Mouse (Mus musculus): ENCODE measurements around the gene Cfap43. TPM values are rescaled to one million over a fixed set of nuclear protein-coding genes. Genes with fewer than 3 reads are reported as not detected.
A peak's percentile ranks its signal among the peaks of the same experiment; 100 is the strongest.

The Cfap43 gene
- polyA plus RNA-seq, 1 experiment from 2014 or later = 0.16 TPM

- Histone ChIP-seq H3K27me3 (replicated peaks; ENCODE audit: control insufficient read depth, insufficient read depth, low read length) (no peaks in the 10 kb centered on the region), H3K4me2 (replicated peaks; ENCODE audit: low read depth) (no peak overlapping the region), H3K36me3 (ENCODE audit: control insufficient read depth, insufficient read depth) (no peaks in the 10 kb centered on the region), H3K9me3 (ENCODE audit: control insufficient read depth) (no peaks in the 10 kb centered on the region), H3K4me3 (ENCODE audit: low read depth, low read length) (no peak overlapping the region), H3K9ac (ENCODE audit: low read depth, low read length) (no peak overlapping the region), H3K4me1 (replicated peaks; ENCODE audit: control insufficient read depth, insufficient read depth, low read length) (no peaks in the 10 kb centered on the region), H3K27ac (ENCODE audit: low read depth, low read length) (no peak overlapping the region)
- ATAC-seq = no peak
- no peak for TF ChIP-seq CTCF (IDR thresholded peaks at IDR 0.05; ENCODE audit: low read depth)
- WGBS = 84% methylated on average over 11 of the region's 11 CpGs
These were observed 128.6 kb downstream of the Cfap43 start for GRCm38 (mm10) chr19:47790316-47791020.

- H3K4me2 ChIP-seq (replicated peaks; ENCODE audit: low read depth) = no peak overlapping the region
- H3K27me3 ChIP-seq (replicated peaks; ENCODE audit: control insufficient read depth, insufficient read depth, low read length) = no peaks in the 10 kb centered on the region
- H3K36me3 ChIP-seq (ENCODE audit: control insufficient read depth, insufficient read depth) = no peaks in the 10 kb centered on the region
- ATAC-seq = no peak
- 85% methylated on average over 6 of the region's 6 CpGs for WGBS
- no peak overlapping the region for H3K9ac ChIP-seq (ENCODE audit: low read depth, low read length)
- H3K4me1 ChIP-seq (replicated peaks; ENCODE audit: control insufficient read depth, insufficient read depth, low read length) = no peaks in the 10 kb centered on the region
- H3K4me3 ChIP-seq (ENCODE audit: low read depth, low read length) = no peak overlapping the region
- no peak overlapping the region for H3K27ac ChIP-seq (ENCODE audit: low read depth, low read length)
- H3K9me3 ChIP-seq (ENCODE audit: control insufficient read depth) = no peaks in the 10 kb centered on the region
- TF ChIP-seq CTCF (IDR thresholded peaks at IDR 0.05; ENCODE audit: low read depth) = no peak
These were observed 135.2 kb downstream of the Cfap43 start for GRCm38 (mm10) chr19:47783898-47784297.

GRCm38 (mm10) chr19:47780972-47781371 lies 138.1 kb downstream of the Cfap43 start:
- Histone ChIP-seq H3K27ac (ENCODE audit: low read depth, low read length) (no peak overlapping the region), H3K27me3 (replicated peaks; ENCODE audit: control insufficient read depth, insufficient read depth, low read length) (no peaks in the 10 kb centered on the region), H3K9ac (ENCODE audit: low read depth, low read length) (no peak overlapping the region), H3K4me3 (ENCODE audit: low read depth, low read length) (no peak overlapping the region), H3K4me2 (replicated peaks; ENCODE audit: low read depth) (no peak overlapping the region), H3K4me1 (replicated peaks; ENCODE audit: control insufficient read depth, insufficient read depth, low read length) (no peaks in the 10 kb centered on the region), H3K9me3 (ENCODE audit: control insufficient read depth) (no peaks in the 10 kb centered on the region), H3K36me3 (ENCODE audit: control insufficient read depth, insufficient read depth) (no peaks in the 10 kb centered on the region)
- 77% methylated on average over 11 of the region's 11 CpGs for WGBS
- ATAC-seq = no peak
- no peak for TF ChIP-seq CTCF (IDR thresholded peaks at IDR 0.05; ENCODE audit: low read depth)

- no peak overlapping the region for H3K4me3 ChIP-seq (ENCODE audit: low read depth, low read length)
- ATAC-seq = no peak
These were observed 138.9 kb downstream of the Cfap43 start for GRCm38 (mm10) chr19:47780145-47780544.

GRCm38 (mm10) chr19:47777847-47778246 lies 141.2 kb downstream of the Cfap43 start:
- no peak for TF ChIP-seq CTCF (IDR thresholded peaks at IDR 0.05; ENCODE audit: low read depth)
- Histone ChIP-seq H3K9ac (ENCODE audit: low read depth, low read length) (no peak overlapping the region), H3K27ac (ENCODE audit: low read depth, low read length) (no peak overlapping the region), H3K4me1 (replicated peaks; ENCODE audit: control insufficient read depth, insufficient read depth, low read length) (no peaks in the 10 kb centered on the region), H3K4me2 (replicated peaks; ENCODE audit: low read depth) (no peak overlapping the region), H3K27me3 (replicated peaks; ENCODE audit: control insufficient read depth, insufficient read depth, low read length) (no peaks in the 10 kb centered on the region), H3K9me3 (ENCODE audit: control insufficient read depth) (no peaks in the 10 kb centered on the region), H3K4me3 (ENCODE audit: low read depth, low read length) (no peak overlapping the region), H3K36me3 (ENCODE audit: control insufficient read depth, insufficient read depth) (no peaks in the 10 kb centered on the region)
- WGBS = 65% methylated on average over 6 of the region's 6 CpGs
- ATAC-seq = no peak

More at GRCm38 (mm10) chr19:47780145-47780544, 138.9 kb downstream of the Cfap43 start:
- Histone ChIP-seq H3K9ac (ENCODE audit: low read depth, low read length) (no peak overlapping the region), H3K4me1 (replicated peaks; ENCODE audit: control insufficient read depth, insufficient read depth, low read length) (no peaks in the 10 kb centered on the region), H3K27me3 (replicated peaks; ENCODE audit: control insufficient read depth, insufficient read depth, low read length) (no peaks in the 10 kb centered on the region), H3K9me3 (ENCODE audit: control insufficient read depth) (no peaks in the 10 kb centered on the region), H3K36me3 (ENCODE audit: control insufficient read depth, insufficient read depth) (no peaks in the 10 kb centered on the region), H3K27ac (ENCODE audit: low read depth, low read length) (no peak overlapping the region), H3K4me2 (replicated peaks; ENCODE audit: low read depth) (no peak overlapping the region)
- 86% methylated on average over 7 of the region's 7 CpGs for WGBS
- TF ChIP-seq CTCF (IDR thresholded peaks at IDR 0.05; ENCODE audit: low read depth) = no peak

- Histone ChIP-seq H3K9ac (ENCODE audit: low read depth, low read length) (no peak overlapping the region), H3K27ac (ENCODE audit: low read depth, low read length) (no peak overlapping the region), H3K27me3 (replicated peaks; ENCODE audit: control insufficient read depth, insufficient read depth, low read length) (no peaks in the 10 kb centered on the region), H3K36me3 (ENCODE audit: control insufficient read depth, insufficient read depth) (no peaks in the 10 kb centered on the region), H3K9me3 (ENCODE audit: control insufficient read depth) (no peaks in the 10 kb centered on the region), H3K4me3 (ENCODE audit: low read depth, low read length) (no peak overlapping the region), H3K4me1 (replicated peaks; ENCODE audit: control insufficient read depth, insufficient read depth, low read length) (no peaks in the 10 kb centered on the region), H3K4me2 (replicated peaks; ENCODE audit: low read depth) (peak overlapping the region; percentile 2)
- no peak for ATAC-seq
- WGBS = 63% methylated on average over 19 of the region's 19 CpGs
- TF ChIP-seq CTCF (IDR thresholded peaks at IDR 0.05; ENCODE audit: low read depth) = no peak
These were observed 163.5 kb downstream of the Cfap43 start for GRCm38 (mm10) chr19:47755625-47756024.
